Mouse (Mus musculus): Measurements from ENCODE around the gene Prmt3. TPM values are rescaled to one million over a fixed set of nuclear protein-coding genes. Genes with fewer than 3 reads are reported as not detected.

The Prmt3 gene
- total RNA-seq (2022), result 10 to 100 TPM; 27.8 to 37.7 (median 30.8) TPM

DNA sequence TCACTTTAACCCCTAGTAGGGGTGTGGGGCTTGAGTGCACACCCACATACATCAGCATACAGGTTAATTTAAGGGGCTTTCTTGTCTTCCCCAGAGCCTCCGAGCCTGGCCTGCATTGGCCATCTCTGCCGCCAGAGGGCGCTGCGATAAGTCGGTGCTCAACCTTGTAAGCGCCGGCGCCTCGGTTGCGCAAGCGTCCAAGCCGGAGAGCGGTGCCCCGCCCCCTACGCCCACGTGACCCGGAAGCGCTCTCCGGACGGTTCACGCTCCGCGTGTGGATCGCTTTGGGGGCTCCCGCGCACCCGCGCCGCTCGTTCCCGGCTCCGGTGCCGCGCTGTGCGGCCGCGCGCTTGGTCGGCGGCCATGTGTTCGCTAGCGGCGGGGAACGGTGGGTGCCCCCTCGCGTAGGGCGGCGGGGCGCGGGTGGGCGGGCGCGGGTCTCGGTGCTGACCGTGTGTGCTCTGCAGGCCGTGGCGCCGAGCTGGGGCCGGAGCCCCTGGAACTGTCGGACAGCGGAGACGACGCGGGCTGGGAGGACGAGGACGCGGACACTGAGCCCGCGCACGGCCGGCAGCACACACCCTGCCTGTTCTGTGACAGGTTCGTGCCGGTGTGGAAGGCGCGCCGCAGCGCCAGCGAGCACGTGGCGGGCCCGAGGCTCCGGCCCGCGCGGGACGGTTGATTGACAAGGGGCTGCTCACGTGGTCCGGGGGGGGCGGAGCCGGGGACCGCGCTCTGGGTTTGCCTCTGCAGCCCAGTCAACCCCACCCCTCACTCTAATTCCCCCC, at the start of gene Prmt3:
TSS of gene Prmt3 (plus strand) at position 233 of the 788 bp plus-strand sequence.
- DNase-seq (ENCODE audit: low spot score in 2 of 2), result peak; percentile 97 to 99

DNA sequence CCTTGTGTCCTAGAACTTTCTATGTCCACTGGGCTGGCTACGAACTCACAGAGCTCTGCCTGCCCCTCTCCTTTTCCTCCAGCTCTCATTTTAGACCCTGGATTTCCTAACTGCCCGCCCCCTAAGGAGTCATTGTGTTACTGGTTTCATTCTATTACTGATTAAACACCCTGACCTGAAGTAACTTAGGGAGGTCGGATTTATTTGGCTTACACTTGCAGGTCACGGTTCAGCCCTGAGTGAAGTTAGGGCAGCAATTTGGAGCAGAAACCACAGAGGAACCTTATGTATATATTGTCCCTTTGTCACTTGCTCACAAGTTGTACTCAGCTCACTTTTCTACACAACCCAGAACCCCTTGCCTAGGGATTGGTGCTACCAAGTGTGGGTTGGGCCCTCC, 43.8 kb upstream of the Prmt3 start:
- DNase-seq (ENCODE audit: low spot score in 2 of 2), result no peak

DNA sequence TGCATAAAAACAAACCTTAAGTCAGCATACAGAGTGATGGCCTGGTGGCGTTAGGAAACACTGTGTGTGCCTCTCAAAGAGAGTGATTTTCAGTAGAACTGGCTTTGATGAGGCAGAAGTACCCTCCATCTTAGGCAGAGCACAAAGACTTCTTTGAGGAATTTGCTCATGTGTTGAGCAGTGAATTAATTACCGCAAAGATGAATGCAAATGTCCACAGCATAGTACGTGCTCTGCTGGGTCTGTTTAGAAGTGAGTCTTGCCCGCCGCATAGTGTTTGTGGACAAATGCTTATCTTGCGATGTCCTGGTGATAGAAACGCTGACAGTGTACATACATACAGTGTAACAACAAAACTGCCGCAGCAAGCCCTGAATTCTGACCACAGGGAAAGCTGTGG, 38.7 kb upstream of the Prmt3 start:
- DNase-seq (ENCODE audit: low spot score in 2 of 2), result no peak

DNA sequence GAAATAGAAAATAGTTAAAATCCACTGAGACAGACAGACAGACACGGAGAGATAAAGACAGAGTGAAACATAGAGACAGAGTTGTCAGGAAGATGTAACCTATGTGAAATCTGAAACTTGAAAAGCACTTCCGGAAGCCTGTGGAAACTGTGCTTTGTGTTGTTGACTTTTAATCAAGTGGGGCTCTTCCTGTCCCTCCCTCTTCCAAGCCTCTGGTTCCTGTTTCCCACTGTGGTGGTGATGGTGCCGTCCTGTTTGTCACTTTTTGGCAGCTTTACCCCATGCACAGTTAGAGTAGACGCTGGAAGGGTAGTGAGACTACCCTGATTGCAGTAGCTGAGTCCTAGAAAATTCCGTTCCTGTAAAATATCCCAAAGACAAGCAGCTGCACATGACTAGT, 36.7 kb upstream of the Prmt3 start:
- no peak for DNase-seq (ENCODE audit: low spot score in 2 of 2)

DNA sequence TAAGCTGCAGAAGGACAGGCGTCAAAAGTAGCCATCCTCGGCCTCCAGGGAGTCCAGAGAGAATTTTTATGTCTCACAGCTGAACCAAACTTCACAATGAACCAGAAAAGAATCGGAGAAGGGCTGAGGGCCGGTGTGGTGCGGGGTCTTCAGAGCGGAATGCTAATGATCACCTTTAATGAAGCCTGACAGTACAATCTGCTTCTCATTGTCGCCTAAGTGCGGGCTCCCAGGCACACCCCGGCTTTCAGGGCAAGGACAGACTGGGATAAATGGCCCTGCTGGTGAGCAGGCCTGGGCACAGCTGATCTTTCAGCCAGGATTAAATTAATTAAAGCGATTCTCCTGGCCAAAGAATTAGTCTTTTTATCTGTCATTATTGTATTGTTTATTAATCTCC, 36.2 kb upstream of the Prmt3 start:
- DNase-seq (ENCODE audit: low spot score in 2 of 2), result no peak

DNA sequence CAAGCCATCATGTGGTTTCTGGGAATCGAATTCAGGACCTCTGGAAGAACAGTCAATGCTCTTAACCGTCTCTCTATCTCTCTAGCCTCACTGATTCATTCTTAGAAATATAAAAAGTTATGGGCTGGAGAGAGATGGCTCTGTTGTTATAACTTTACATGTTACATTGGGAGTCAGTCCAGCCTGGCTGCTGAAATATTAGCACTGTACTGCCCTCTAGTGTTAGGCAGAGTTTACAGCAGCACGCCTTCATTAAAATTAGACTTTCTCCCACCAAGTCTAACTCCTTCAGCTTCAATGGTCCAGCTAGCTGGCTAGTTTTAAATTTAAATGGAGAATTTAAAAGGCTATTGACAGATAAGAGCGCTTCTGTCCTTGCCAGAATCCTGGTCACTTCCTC, 27.0 kb upstream of the Prmt3 start:
- DNase-seq (ENCODE audit: low spot score in 2 of 2), result no peak

DNA sequence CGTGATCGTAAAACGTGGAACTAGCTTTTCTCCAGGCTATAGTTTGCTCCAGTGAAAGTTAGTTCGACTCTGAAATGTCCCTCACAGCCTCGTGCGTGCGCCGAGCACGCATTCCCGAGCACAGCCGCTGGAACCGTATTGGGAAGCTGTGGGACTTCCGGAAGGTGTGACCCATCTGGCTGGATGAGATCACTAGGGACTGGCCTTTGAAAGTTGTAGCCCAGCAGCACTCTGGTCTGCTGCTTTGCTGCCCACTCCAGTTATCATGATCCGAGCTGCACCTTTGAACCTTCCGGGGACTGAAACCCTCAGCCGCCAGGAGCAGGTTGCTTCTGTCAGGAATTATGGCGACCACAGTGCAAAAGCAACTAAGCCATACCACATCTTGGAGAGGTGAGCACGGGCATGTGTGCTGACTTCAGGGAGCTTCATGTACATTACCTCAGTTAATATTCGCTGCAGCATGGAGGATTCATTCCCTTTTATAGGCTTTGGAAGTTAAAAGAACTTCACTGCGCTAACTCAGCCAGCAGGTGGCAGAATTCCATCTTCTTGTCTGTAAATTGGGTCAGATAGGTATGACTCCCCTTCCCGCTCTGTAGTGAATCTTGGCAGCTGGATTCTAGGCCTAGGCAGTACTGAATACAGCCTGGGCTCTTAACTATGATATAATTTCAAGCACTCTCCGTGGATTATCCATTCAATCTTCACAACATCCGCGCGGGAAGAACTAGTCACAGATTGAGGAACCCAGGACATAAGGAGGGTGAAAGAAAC, 25.2 kb upstream of the Prmt3 start:
- DNase-seq (ENCODE audit: low spot score in 2 of 2), result no peak

DNA sequence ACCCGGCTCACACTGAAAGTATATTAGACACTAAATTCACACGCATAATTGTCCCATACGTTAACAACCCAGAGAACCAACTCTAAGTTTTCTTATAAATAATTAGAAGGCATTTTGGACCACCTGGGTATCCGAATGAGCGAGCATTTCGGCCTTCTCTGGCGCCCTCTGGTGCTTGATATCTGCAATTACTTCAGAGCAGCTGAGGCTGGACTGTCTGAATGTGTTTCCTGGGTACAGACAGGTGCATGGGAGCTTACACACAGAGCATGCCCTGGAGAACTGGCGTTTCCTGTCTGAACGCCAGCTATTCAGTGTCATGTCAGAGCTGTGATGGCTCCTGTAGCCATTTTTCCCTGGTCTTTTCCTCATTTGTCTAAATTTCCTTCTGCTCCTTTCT, 23.4 kb upstream of the Prmt3 start:
- DNase-seq (ENCODE audit: low spot score in 2 of 2), result no peak

DNA sequence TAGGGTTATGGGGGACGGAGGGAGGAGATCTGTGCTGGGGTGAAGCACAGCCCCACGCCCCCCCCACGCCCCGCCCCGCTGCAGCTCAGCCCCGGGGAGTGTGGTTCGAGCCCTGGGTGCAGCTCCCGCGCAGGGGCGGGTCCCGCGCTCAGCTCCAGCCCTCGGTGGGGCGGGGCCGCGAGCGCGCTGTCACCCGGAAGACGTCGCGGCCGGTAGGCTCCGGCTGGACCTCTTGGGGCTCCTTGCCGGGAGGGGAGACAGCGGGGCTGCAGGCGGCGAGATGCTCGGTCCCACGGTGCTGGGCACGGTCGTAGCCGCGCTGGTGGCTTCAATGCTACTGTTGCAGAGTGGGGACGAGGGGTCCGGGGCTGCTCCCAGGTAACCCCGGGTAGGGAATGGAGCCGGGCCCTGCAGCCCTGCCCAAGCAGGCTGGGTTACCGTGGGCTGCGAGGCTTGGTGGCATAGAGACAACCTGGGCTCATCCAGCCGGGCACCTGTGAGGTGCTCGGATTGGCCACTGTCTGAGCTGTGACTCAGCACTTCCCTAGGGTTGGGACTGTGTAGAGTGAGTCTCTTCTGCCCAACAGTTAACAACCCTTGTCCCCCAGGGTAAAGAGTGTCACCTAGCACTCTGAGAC, 19.1 kb upstream of the Prmt3 start, which contains the start of gene Htatip2:
TSS of gene Htatip2 (plus strand) at position 182 of the 638 bp plus-strand sequence.
- peak in 1 of 2 experiments; percentile 58 for DNase-seq (ENCODE audit: low spot score in 2 of 2)

DNA sequence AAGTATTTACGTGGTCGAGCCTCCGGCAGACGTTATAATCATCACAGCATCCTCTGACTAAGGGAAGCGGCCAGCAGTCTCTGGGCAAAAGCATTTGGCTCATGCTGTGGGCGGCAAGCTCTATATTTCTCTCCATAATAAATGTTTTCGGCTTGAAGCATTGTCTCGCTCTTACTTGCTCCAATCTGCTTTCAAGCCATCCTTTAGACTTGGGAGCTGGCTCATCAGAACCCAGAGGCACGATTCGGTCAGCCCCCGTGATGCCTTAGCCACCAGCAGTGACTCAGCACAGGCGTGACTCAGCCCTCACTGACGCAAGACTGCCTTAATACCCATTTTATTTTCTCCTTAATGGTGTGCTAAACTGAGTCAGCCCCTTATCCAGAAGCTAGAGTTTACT, 15.5 kb upstream of the Prmt3 start:
- peak in 1 of 2 experiments; percentile 81 for DNase-seq (ENCODE audit: low spot score in 2 of 2)

DNA sequence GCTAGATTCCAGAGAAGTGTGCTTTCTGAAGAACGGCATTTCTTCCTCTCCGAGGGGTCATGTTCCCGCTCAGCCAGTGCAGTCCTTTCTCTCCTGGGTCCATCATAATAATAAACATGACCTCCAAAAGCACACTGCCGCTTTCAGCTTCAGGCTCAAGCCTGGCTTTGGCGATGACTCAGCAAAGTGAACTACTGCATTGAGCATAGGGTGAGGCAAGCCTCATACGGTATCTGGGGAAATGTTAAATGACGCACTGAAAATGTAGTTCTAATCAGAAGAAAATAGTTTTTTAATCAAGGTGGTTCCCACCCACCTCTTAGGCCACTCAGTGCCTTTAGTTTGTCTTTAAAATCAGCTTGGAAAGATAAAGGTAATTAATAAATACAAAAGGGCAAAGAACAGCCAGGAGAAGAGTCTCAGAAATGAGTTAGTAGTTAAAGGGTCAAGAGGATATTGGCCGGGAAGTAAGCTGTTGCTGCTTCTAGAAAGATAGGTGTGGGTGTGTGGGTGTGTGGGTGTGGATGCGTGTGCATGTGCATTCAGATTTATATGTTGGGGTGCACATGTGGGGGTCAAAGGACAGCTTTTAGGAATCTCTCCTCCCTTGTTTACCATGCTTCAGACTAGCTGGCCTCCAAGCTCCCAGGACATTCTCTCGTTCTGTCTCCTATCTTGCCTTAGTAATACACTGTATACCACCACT, 14.0 kb upstream of the Prmt3 start:
- no peak for DNase-seq (ENCODE audit: low spot score in 2 of 2)

DNA sequence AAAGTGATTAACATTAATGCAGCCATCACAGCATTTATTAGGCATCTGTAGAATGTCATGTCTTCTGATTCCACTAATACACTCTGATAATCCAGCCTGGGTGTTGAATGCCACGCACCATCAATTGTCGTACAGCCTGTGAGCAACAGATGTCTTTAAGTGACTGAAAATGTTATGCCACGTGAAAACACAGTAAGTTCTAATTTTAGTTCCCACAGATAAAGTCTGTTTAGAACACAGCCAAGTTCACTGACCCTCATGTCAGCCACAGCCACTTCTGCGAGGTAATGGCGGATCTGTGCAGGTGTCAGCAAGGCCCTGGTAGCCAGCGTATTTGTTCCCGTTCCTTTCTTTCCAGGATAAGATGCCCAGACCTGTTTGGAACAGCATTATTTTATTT, 12.0 kb upstream of the Prmt3 start:
- no peak for DNase-seq (ENCODE audit: low spot score in 2 of 2)

DNA sequence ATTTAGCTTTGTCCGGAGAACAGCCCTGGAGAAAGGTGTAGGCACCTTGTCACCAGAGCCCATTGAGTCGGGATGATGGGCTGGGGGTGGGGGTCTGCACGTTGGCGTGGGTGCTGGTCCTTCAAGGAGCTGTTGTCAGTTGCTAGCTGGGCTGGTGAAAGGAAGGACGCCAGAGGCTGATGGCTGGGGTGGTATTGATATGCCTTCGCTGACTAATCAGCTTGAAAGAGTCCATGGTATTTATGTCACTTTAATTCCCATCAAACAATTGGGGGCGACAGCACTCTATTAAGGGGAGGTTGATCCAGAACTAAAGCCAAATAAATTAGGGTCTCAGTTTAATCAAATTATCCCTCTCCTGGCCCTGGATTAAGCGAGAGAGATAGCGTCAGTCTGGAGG, 9.6 kb upstream of the Prmt3 start:
- no peak for DNase-seq (ENCODE audit: low spot score in 2 of 2)

DNA sequence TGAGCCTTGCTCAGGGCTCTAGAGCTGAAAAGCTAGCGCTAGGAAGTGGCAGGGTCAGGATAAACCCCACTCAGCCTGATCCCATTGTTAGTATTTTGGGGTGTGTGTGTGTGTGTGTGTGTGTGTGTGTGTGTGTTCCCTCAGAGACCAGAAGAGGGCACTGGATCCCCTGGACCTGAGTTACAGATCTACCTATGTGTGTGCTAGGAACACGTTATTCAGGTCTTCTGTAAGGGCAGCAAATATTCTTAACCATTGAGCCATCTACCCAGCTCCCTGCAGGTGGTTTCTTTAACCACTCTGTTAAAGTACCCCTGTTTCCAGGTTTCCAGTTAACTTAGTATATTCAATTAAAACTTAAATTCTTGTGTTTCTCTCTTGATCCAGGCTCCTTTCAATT, 3.8 kb upstream of the Prmt3 start:
- no peak for DNase-seq (ENCODE audit: low spot score in 2 of 2)

DNA sequence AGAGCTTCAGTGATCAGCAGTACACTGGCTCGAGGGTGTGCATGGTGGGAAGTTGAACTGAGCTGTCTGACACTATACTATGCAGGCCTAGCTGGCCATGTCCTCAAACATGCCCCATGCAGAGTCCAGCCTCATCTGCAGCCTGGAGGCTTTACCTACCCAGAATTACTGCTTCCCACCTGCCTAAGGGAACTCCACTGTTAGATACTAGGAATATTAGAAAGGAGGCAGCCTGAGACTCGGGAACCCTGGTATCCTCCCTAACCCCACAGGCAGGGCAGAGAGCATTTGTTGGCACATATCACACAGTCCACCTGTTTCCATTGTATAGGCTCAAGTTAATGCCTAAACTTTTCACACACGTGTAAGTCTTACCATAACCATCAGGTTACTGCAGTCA, 561 bp upstream of the Prmt3 start:
- no peak for DNase-seq (ENCODE audit: low spot score in 2 of 2)

DNA sequence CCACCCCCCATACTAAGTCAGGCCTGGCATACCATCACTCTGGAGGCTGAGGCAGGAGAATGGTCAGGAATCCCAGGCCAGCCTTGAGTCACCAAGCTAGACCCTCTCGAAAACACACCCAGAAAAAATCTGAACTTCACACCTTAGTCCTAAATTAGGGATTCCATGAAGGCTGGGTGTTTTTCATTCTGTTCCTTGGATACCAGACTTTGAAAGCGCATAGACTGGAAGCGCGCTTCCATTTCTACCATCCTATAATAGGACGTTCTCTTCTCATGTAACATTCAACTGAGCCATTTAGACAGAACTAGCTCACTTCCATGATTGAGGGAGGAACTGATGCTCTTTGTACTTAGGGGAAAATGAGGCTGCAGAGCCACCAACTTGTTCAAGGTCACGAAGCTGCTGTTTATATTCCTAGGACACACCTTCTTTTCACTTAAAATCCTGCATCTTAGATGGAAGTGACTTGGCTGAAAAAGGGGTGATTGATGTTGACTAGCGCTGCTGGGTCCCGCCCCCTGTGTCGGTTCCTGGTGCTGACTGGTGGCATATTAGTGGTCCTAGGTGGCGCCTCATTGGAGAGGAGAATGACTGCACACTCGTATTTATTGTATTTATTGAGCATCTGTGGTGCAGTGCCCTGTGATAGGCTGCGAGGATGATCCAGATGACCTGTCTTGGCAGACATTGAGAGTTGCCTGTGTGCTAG, 914 bp downstream of the Prmt3 start:
- peak in 1 of 2 experiments; percentile 52 for DNase-seq (ENCODE audit: low spot score in 2 of 2)

DNA sequence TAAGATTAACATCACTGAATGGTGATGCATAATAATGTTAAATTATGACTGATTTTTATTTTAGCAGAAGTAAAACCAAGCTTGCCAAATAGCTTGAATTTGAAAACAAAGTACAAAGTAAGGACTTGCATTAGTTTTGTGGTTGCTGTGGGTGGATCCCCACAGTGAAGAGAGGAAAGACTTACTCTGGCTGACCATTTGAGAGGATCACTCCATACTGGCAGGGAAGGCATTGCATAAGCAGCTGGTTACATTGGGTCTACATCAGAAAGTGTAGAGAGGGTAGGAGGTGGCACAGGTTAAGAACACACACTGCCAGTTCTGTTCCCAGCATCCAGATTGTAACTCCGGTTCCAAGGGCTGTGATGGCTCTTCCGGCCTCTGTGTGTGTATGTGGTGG, 4.9 kb downstream of the Prmt3 start:
- no peak for DNase-seq (ENCODE audit: low spot score in 2 of 2)

DNA sequence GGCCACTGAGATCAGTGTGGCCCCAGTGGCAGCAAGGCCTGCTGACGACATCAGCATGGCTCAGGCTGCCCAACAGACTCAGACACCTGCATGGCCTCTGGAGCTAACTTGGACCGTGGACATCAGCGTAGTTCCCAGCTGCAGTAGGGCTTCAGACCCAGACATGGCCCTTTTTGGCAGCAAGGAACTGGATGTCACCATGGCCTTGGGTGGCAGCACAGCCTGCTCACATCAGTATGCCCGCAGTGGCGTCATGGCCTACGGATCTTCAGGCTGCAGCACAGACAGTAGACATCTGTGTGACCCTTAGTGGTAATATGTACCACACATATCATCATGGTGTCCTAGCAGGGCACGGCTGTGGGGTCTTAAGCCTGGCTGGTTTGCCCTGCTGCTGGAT, 7.0 kb downstream of the Prmt3 start:
- DNase-seq (ENCODE audit: low spot score in 2 of 2), result no peak

DNA sequence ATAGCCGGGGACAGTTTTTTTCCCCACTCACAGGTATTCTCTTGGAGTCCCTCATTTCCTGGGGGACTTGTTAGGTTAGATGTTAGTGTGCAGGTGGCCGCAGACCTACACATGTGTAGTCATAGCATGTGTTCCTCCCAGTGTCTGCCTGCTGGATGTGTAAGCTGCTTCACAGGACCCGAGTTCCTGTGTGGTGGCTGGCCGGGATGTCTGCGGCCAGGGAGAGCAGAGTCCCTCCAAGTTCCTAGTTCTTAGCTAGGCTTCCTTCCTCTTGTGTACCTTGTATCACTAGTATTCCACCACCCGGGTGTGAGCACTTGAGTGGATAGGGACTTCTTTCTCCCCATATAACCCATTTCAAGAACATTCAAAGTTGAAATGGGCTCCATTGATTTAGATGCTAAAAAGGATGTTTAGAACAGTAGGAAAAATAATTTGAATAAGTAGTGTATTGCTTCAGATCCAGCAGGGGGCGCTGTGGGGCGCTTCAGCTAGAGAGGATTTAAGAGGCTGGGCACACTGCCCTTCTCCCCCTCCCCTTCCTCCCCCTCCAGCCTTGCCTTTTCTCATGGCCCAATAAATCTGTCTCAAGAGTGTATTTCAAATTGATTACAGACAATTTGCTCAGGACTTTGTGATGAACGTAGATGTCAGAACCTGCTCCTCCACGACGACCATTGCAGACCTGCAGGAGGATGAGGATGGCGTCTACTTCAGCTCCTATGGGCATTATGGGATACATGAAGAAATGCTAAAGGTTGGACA, 8.7 kb downstream of the Prmt3 start:
- DNase-seq (ENCODE audit: low spot score in 2 of 2), result no peak

DNA sequence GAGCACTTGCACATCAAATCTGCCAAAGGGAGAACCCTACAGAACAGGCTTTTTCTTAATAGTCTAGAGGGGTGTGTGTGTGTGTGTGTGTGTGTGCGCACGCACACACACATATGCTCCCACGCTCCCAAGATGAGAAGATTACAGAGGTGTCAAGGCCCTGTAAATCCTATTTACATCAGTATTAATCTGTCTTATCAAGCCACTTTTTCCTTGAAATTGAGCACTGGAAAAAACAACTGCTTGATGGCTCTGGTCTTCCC, 9.2 kb downstream of the Prmt3 start:
- no peak for DNase-seq (ENCODE audit: low spot score in 2 of 2)

DNA sequence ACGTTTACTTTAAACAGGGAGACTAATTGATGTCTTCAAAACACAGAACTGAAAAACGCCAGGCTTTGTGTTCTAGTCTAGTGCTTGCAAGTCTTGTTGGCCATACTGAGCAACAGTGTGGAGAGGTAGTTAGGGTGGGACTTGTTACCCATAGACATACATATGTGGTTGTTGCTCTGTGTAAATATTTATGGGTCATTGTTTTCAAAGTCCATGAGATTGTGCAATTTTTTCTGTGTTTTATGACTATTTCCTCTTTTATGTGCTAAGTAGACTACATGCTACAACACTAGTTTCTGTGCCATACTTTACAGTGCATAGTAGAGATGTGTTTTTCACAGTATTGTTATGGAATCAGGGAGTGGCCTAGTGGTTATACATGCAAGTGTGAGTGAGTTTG, 16.2 kb downstream of the Prmt3 start:
- no peak for DNase-seq (ENCODE audit: low spot score in 2 of 2)

All from left cerebral cortex, adult 8-10 months (tissue).